Mouse (Mus musculus): ENCODE measurements at regions not wholly inside any gene's neighbourhood (a gene's known extent, or its start where the extent isn't known, plus 50 kb on each side); places are given as distances from the start of the nearest gene placed in this dataset.

DNA sequence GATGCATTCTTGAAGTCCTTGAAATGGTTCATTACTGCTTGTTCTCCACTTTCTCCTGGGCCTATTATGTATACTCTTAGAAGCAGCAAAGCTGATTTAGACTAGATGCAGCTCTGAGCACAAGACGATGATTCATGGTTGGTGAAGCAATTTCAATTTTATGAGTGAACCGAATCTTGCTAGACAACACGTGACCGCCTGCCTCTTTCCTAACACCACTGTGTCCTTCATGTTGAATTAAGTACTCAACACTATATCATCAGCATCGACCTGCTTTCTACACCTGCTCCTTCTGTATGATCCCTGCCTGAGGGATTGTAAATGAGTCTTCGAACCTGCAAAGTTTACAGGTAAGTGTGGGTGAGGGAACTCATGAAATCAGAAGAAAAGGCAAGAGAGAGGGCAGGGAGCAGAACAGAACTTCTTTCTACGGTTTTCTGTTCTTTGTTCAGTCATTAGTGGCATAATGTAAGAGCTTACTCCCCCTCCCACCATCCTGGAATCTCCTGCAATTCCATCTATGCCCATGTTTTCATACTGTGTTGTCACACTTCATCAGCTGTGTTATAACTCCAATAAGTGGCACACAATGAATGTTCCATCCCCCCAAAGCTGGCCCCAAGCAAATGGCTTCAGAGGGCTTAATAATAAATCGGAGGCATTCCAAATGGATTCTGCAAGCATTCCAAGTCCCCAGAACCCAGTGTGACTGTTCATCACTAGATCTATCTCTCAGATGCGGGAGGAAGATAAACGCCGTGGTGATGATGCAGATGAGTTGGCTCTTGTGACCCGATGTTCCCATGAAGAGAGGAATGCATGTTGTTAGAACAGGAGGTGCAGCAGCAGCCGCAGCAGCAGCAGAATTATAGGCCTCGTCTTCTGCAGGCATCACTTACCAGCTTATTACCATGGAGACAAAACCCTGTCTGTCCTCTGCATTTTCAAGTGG, 224.2 kb upstream of the Serp2 start:
- Histone ChIP-seq H3K36me3 (no peaks in the 10 kb centered on the region), H3K27ac (no peak overlapping the region), H3K4me1 (peaks cover 21% of the 10 kb centered on the region), H3K9me3 (replicated peaks) (no peaks in the 10 kb centered on the region), H3K27me3 (ENCODE audit: low read depth, poor library complexity, severe bottlenecking) (no peaks in the 10 kb centered on the region), H3K4me3 (no peak overlapping the region)
- DNase-seq (ENCODE audit: low spot score): no peak
- 83% methylated on average over 14 of the region's 14 CpGs for WGBS

DNA sequence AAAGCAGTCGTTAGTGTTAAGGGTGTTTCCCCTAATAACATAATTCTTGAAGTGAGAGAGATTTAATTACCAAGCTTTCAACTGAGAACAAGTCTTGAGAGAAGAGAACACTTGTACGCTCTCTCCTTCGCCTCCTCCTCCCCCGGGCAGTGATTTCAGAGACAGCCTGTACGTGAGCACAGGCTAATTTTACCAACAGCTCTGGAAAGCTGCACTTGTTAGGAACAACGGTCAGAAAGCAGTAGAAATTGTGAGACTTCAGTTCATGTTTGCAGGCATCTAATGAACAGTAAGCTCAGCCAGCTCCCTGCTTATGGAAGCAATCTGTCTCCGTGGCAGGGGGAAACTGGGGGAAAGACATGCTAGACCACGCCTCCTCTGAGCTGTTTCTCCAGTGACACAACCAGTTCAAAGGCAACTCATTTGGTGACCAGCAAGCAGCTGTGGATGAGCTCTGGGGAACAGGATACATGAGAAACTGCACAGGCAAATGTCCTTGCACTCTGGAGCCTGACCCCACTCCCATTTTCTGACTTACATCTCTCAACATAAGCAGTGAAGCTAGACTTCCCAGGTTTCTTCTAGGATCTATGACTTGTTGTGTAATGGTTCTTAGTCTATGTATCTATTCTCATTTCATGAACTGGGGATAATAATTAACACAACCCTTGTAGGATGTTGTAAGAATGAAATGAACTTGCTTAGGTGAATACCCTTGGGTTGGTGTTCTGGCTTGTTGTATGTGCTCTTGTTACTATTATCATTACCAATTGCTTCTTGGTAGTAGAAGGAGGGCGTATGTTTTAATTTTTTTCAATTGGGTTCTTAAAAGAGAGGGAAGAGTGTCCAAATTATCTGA, 222.1 kb upstream of the Serp2 start:
- WGBS: 36% methylated on average over 9 of the region's 9 CpGs
- Histone ChIP-seq H3K4me1 (peaks cover 21% of the 10 kb centered on the region), H3K36me3 (no peaks in the 10 kb centered on the region), H3K9me3 (replicated peaks) (no peaks in the 10 kb centered on the region), H3K4me3 (0 out of 2 replicates have a peak overlapping the region, but pooled peaks have one; percentile 14), H3K27ac (peak overlapping the region; percentile 32; the same call in 1 of the 2 replicates), H3K27me3 (ENCODE audit: low read depth, poor library complexity, severe bottlenecking) (no peaks in the 10 kb centered on the region)
- DNase-seq (ENCODE audit: low spot score): peak; percentile 48

GRCm38 (mm10) chr14:76775387-76775924, 218.8 kb upstream of the Serp2 start:
- no peaks in the 10 kb centered on the region for H3K27me3 ChIP-seq (ENCODE audit: low read depth, poor library complexity, severe bottlenecking)
- H3K36me3 ChIP-seq: no peaks in the 10 kb centered on the region
- H3K9me3 ChIP-seq (replicated peaks): no peaks in the 10 kb centered on the region
- no peak for DNase-seq (ENCODE audit: low spot score)
- 78% methylated on average over 3 of the region's 3 CpGs for WGBS
- H3K27ac ChIP-seq: no peak overlapping the region
- H3K4me3 ChIP-seq: no peak overlapping the region
- H3K4me1 ChIP-seq: peaks cover 16% of the 10 kb centered on the region

GRCm38 (mm10) chr14:76772781-76773438, 216.2 kb upstream of the Serp2 start:
- 83% methylated on average over 11 of the region's 11 CpGs for WGBS
- Histone ChIP-seq H3K27ac (no peak overlapping the region), H3K4me3 (no peak overlapping the region), H3K27me3 (ENCODE audit: low read depth, poor library complexity, severe bottlenecking) (no peaks in the 10 kb centered on the region), H3K9me3 (replicated peaks) (no peaks in the 10 kb centered on the region), H3K4me1 (peaks cover 7% of the 10 kb centered on the region; the same call in 1 of the 2 replicates), H3K36me3 (no peaks in the 10 kb centered on the region)
- DNase-seq (ENCODE audit: low spot score): no peak

DNA sequence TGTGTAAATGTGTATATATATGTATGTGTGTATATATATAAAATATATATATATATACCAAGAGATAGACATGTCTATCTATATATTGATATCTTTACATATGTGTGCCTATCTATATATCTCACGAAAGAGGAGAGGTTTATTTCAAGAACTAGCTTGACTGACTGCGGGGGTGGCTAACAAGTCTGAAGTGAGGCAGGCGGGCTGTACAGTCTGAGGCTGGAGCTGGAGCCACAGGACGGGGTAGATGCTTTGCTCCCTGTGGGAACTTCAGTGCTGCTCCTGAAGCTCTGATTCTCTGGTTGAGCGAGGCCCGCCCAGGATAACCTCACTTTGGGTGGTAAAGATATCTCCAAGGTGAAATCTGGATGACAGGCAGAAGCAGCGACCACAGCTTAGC, 213.4 kb upstream of the Serp2 start:
- Histone ChIP-seq H3K36me3 (no peaks in the 10 kb centered on the region), H3K27ac (no peak overlapping the region), H3K4me1 (peaks cover 25% of the 10 kb centered on the region), H3K9me3 (replicated peaks) (no peaks in the 10 kb centered on the region), H3K27me3 (ENCODE audit: low read depth, poor library complexity, severe bottlenecking) (no peaks in the 10 kb centered on the region), H3K4me3 (no peak overlapping the region)
- 93% methylated on average over 7 of the region's 7 CpGs for WGBS
- no peak for DNase-seq (ENCODE audit: low spot score)

- DNase-seq (ENCODE audit: low spot score): no peak
Observed at GRCm38 (mm10) chr14:76767301-76767700, 210.6 kb upstream of the Serp2 start.

DNA sequence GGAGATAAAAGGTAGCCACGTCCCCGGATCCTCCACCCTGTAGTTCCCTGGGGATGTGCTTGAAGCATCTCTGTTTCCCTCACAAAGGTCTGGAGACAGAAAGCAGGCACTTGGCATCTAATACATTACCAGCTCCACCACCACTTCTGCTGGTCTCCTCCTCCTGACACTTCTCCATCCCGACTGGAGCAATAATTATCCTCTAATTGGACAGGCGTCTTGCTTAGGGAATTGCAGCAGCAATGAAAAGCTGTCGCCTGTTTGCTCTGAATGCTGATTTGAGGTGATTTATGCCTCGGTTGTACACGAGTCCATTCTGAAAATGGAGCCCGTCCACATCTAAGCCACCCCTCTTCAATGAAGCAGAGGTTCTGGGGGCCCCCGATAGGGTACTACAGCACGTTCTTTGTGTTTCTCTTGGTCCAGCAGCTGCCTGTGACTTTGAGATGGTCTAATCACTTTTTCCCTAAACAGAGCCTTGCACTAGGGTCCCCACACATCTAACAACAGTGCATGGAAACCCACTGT, 209.6 kb upstream of the Serp2 start:
- Histone ChIP-seq H3K4me3 (no peak overlapping the region), H3K27me3 (ENCODE audit: low read depth, poor library complexity, severe bottlenecking) (no peaks in the 10 kb centered on the region), H3K27ac (peak overlapping the region; percentile 84; the same call in 1 of the 2 replicates), H3K9me3 (replicated peaks) (no peaks in the 10 kb centered on the region), H3K4me1 (peaks cover 39% of the 10 kb centered on the region), H3K36me3 (no peaks in the 10 kb centered on the region)
- 45% methylated on average over 10 of the region's 10 CpGs for WGBS
- DNase-seq (ENCODE audit: low spot score): no peak

More at GRCm38 (mm10) chr14:76767301-76767700, 210.6 kb upstream of the Serp2 start:
- H3K36me3 ChIP-seq: no peaks in the 10 kb centered on the region
- peaks cover 39% of the 10 kb centered on the region for H3K4me1 ChIP-seq
- 50% methylated on average over 6 of the region's 6 CpGs for WGBS
- no peak overlapping the region for H3K4me3 ChIP-seq
- no peaks in the 10 kb centered on the region for H3K9me3 ChIP-seq (replicated peaks)
- H3K27ac ChIP-seq: no peak overlapping the region
- no peaks in the 10 kb centered on the region for H3K27me3 ChIP-seq (ENCODE audit: low read depth, poor library complexity, severe bottlenecking)

- peaks cover 39% of the 10 kb centered on the region for H3K4me1 ChIP-seq
- DNase-seq (ENCODE audit: low spot score): peak; percentile 54
- H3K36me3 ChIP-seq: no peaks in the 10 kb centered on the region
- H3K27me3 ChIP-seq (ENCODE audit: low read depth, poor library complexity, severe bottlenecking): no peaks in the 10 kb centered on the region
- peak overlapping the region; percentile 84 for H3K27ac ChIP-seq
- no peaks in the 10 kb centered on the region for H3K9me3 ChIP-seq (replicated peaks)
- 51% methylated on average over 6 of the region's 6 CpGs for WGBS
- 0 out of 2 replicates have a peak overlapping the region, but pooled peaks have one; percentile 2 for H3K4me3 ChIP-seq
Observed at GRCm38 (mm10) chr14:76765094-76765504, 208.4 kb upstream of the Serp2 start.

DNA sequence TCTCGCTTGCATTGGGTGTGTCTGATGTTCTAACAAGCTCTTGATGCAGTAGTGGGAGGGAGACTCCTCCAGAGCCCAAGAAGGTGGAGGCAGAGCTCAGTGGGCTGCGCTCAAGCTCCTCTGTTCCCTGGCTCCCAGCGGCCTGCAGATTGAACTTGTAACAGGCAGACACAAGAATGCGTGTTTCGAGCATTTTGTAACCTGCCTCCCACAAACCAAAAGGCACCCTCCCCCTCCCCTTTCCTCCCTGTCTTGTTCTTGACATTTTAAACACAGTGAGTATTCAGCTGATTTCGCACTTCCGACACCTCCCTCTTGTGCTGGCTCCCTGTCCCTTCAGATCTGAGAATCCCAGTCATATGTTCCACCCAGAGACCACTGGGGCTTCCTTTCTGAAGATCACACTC, 207.7 kb upstream of the Serp2 start:
- Histone ChIP-seq H3K4me1 (peaks cover 39% of the 10 kb centered on the region), H3K27me3 (ENCODE audit: low read depth, poor library complexity, severe bottlenecking) (no peaks in the 10 kb centered on the region), H3K4me3 (0 out of 2 replicates have a peak overlapping the region, but pooled peaks have one; percentile 2), H3K27ac (peak overlapping the region; percentile 84), H3K9me3 (replicated peaks) (no peaks in the 10 kb centered on the region), H3K36me3 (no peaks in the 10 kb centered on the region)
- WGBS: 19% methylated on average over 7 of the region's 7 CpGs
- no peak for DNase-seq (ENCODE audit: low spot score)

- WGBS: 93% methylated on average over 7 of the region's 7 CpGs
- H3K9me3 ChIP-seq (replicated peaks): no peaks in the 10 kb centered on the region
- DNase-seq (ENCODE audit: low spot score): no peak
- no peak overlapping the region for H3K4me3 ChIP-seq
- no peaks in the 10 kb centered on the region for H3K36me3 ChIP-seq
- H3K27me3 ChIP-seq (ENCODE audit: low read depth, poor library complexity, severe bottlenecking): no peaks in the 10 kb centered on the region
- H3K27ac ChIP-seq: no peak overlapping the region
- peaks cover 39% of the 10 kb centered on the region for H3K4me1 ChIP-seq
Observed at GRCm38 (mm10) chr14:76763539-76763938, 206.8 kb upstream of the Serp2 start.

DNA sequence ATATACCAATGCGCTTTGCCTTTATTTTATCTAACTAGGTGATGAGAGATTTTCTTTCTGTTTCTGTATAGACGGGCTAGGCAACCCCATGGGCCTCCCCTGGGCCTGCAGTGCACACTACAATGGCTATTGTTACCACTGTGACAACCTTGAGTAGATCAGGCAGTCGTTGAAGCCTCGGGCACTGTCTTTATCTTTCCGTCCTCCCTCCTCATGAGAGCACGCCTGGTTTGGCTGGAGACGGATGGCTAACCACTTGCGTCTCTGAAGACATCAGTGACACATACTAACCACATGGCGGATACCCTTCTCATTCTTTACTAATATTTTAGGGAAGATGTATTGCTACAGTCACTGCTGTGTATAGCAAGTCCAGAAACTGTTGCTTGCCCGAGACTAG, 206.1 kb upstream of the Serp2 start:
- WGBS: 82% methylated on average over 10 of the region's 10 CpGs
- Histone ChIP-seq H3K4me3 (no peak overlapping the region), H3K9me3 (replicated peaks) (no peaks in the 10 kb centered on the region), H3K27ac (no peak overlapping the region), H3K27me3 (ENCODE audit: low read depth, poor library complexity, severe bottlenecking) (no peaks in the 10 kb centered on the region), H3K4me1 (peaks cover 35% of the 10 kb centered on the region), H3K36me3 (no peaks in the 10 kb centered on the region)
- no peak for DNase-seq (ENCODE audit: low spot score)

DNA sequence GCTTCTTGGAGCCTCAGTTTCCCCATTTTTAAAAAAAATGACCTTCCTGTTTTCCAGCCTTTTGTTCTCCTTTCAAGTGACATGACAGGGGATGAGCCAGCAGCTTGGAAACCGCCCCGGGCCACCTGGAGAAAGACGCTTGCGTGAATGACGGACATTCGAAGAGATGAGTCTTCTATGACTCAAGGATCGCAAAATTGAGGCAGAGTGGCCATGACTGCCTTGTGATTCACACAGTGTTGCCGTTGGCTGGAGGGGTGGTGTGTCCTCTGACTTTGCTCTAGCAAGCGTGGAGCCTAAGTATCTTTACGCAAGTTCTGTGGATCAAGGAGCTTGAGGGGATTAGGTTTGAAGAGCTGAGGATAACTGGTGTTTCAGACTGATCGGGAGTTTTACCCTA, 205.0 kb upstream of the Serp2 start:
- no peak overlapping the region for H3K27ac ChIP-seq
- WGBS: 94% methylated on average over 11 of the region's 11 CpGs
- H3K9me3 ChIP-seq (replicated peaks): no peaks in the 10 kb centered on the region
- H3K4me1 ChIP-seq: peaks cover 27% of the 10 kb centered on the region
- H3K4me3 ChIP-seq: no peak overlapping the region
- no peaks in the 10 kb centered on the region for H3K36me3 ChIP-seq
- DNase-seq (ENCODE audit: low spot score): no peak
- no peaks in the 10 kb centered on the region for H3K27me3 ChIP-seq (ENCODE audit: low read depth, poor library complexity, severe bottlenecking)
